Mouse (Mus musculus) lung, postnatal 0 days (tissue): ENCODE results near the gene Gm21915. TPM values are rescaled to one million over a fixed set of nuclear protein-coding genes. Genes with fewer than 3 reads are reported as not detected.

ENCODE experiments used
- ATAC-seq: fragments of 200-750 bp; cut with Nextera tagmentation; 2 replicates; pipeline ENCODE4 v1.8.0; 2017; ENCODE audit warnings: moderate library complexity
- DNase-seq: peaks from one replicate; pipeline ENCODE4 v3.0.0-alpha.2; 2016; ENCODE audit warnings: low spot score
- H3K27ac ChIP-seq: fragments of 300-500 bp; sonication (generic); 2 replicates; pipeline ENCODE4 v1.5.1; 2014; ENCODE audit warnings: antibody characterized with exemption, mild to moderate bottlenecking, low read length, mixed read lengths
- H3K27me3 ChIP-seq: fragments of 300-500 bp; sonication (generic); replicated peaks from 2 replicates; pipeline ENCODE4 v1.6.1; 2014; ENCODE audit warnings: low read length, mixed read lengths; ENCODE audit not compliant: insufficient read depth
- H3K36me3 ChIP-seq: fragments of 300-500 bp; sonication (generic); 2 replicates; pipeline ENCODE4 v1.6.1; 2014; ENCODE audit warnings: low read length, mixed read lengths; ENCODE audit not compliant: insufficient read depth
- H3K4me1 ChIP-seq: fragments of 300-500 bp; sonication (generic); 2 replicates; pipeline ENCODE4 v1.6.1; 2014; ENCODE audit warnings: antibody characterized with exemption, low read depth, low read length, mixed read lengths; ENCODE audit not compliant: insufficient read depth
- H3K4me2 ChIP-seq: fragments of 300-500 bp; sonication (generic); replicated peaks from 2 replicates; pipeline ENCODE4 v1.6.1; 2014; ENCODE audit warnings: low read depth, mild to moderate bottlenecking, low read length, moderate library complexity, mixed read lengths
- H3K4me3 ChIP-seq: fragments of 300-500 bp; sonication (generic); 2 replicates; pipeline ENCODE4 v1.5.1; 2014; ENCODE audit warnings: low read depth, low read length
- H3K9ac ChIP-seq: fragments of 300-500 bp; sonication (generic); replicated peaks from 2 replicates; pipeline ENCODE4 v1.6.1; 2014; ENCODE audit warnings: low read depth, mild to moderate bottlenecking
- H3K9me3 ChIP-seq: fragments of 300-500 bp; sonication (generic); 2 replicates; pipeline ENCODE4 v1.6.1; 2016; ENCODE audit warnings: low read length, mixed read lengths
- CTCF ChIP-seq: IDR thresholded peaks from 2 replicates; pipeline ENCODE4 v1.5.1; 2016; ENCODE audit warnings: antibody characterized with exemption, mild to moderate bottlenecking
- EP300 ChIP-seq: IDR thresholded peaks from 2 replicates; pipeline ENCODE4 v1.6.1; 2016; ENCODE audit warnings: antibody characterized with exemption, mild to moderate bottlenecking, control low read depth
- WGBS: fragments of 180-500 bp; shearing (Covaris S2); extraction: QIAGEN DNeasy Blood & Tissue Kit; methylation state at CpG from one replicate; pipeline ENCODE4 v1.1.7; 2014; 5-methylcytosine and 5-hydroxymethylcytosine counted together
- polyA plus RNA-seq: library from polyadenylated mRNA; unstranded; fragments of >200 nt; fragmentation: Nextera tagmentation; extraction: Ambion mirVana; gene quantifications from 2 replicates; pipeline ENCODE4 v1.2.1, GENCODE M21; 2015

Gene Gm21915
- polyA plus RNA-seq, 1 experiment from 2014 or later: not detected

- no peak for TF ChIP-seq EP300
- no peak for TF ChIP-seq CTCF
- Histone ChIP-seq H3K9me3 (no peaks in the 10 kb centered on the region), H3K27me3 (no peaks in the 10 kb centered on the region), H3K4me3 (no peak overlapping the region), H3K27ac (no peak overlapping the region), H3K36me3 (no peaks in the 10 kb centered on the region), H3K4me2 (no peak overlapping the region), H3K9ac (no peak overlapping the region), H3K4me1 (no peaks in the 10 kb centered on the region)
- ATAC-seq (no peak), DNase-seq (no peak)
- 66% methylated on average over 12 of the region's 12 CpGs for WGBS
Observed at GRCm38 (mm10) chr9:40708448-40709140, 38.2 kb downstream of the Gm21915 start.

GRCm38 (mm10) chr9:40709141-40709537 lies 38.7 kb downstream of the Gm21915 start:
- DNase-seq (no peak), ATAC-seq (no peak)
- WGBS: 75% methylated on average over 7 of the region's 7 CpGs
- H3K4me2 ChIP-seq: no peak overlapping the region
- H3K36me3 ChIP-seq: no peaks in the 10 kb centered on the region
- H3K27me3 ChIP-seq: no peaks in the 10 kb centered on the region
- H3K4me1 ChIP-seq: no peaks in the 10 kb centered on the region
- H3K27ac ChIP-seq: no peak overlapping the region
- no peak overlapping the region for H3K4me3 ChIP-seq
- H3K9me3 ChIP-seq: no peaks in the 10 kb centered on the region
- no peak for TF ChIP-seq CTCF
- no peak for TF ChIP-seq EP300
- no peak overlapping the region for H3K9ac ChIP-seq

GRCm38 (mm10) chr9:40709587-40709986 lies 39.2 kb downstream of the Gm21915 start:
- DNase-seq (peak; percentile 15), ATAC-seq (peak; percentile 32; the same call in 1 of the 2 replicates)
- WGBS: 28% methylated on average over 3 of the region's 3 CpGs
- Histone ChIP-seq H3K9me3 (no peaks in the 10 kb centered on the region), H3K9ac (no peak overlapping the region), H3K36me3 (no peaks in the 10 kb centered on the region), H3K4me1 (no peaks in the 10 kb centered on the region), H3K4me2 (no peak overlapping the region), H3K27me3 (no peaks in the 10 kb centered on the region), H3K4me3 (no peak overlapping the region), H3K27ac (no peak overlapping the region)
- no peak for TF ChIP-seq EP300
- no peak for TF ChIP-seq CTCF

- Histone ChIP-seq H3K9me3 (no peaks in the 10 kb centered on the region), H3K27me3 (no peaks in the 10 kb centered on the region), H3K4me2 (no peak overlapping the region), H3K4me3 (no peak overlapping the region), H3K27ac (no peak overlapping the region), H3K4me1 (no peaks in the 10 kb centered on the region), H3K9ac (no peak overlapping the region), H3K36me3 (no peaks in the 10 kb centered on the region)
- TF ChIP-seq EP300 (no peak), CTCF (no peak)
- no peak for DNase-seq
- WGBS: 24% methylated on average over 3 of the region's 3 CpGs
- ATAC-seq: 0 out of 2 replicates have a peak, but pooled peaks have one; percentile 8
Observed at GRCm38 (mm10) chr9:40709991-40710390, 39.6 kb downstream of the Gm21915 start.

GRCm38 (mm10) chr9:40711654-40712053 lies 41.2 kb downstream of the Gm21915 start:
- Histone ChIP-seq H3K27ac (no peak overlapping the region), H3K9me3 (no peaks in the 10 kb centered on the region), H3K36me3 (no peaks in the 10 kb centered on the region), H3K27me3 (no peaks in the 10 kb centered on the region), H3K9ac (no peak overlapping the region), H3K4me2 (no peak overlapping the region), H3K4me1 (no peaks in the 10 kb centered on the region), H3K4me3 (no peak overlapping the region)
- ATAC-seq (no peak), DNase-seq (no peak)
- no peak for TF ChIP-seq EP300
- TF ChIP-seq CTCF: no peak
- WGBS: 44% methylated on average over 4 of the region's 4 CpGs

- Histone ChIP-seq H3K4me1 (no peaks in the 10 kb centered on the region), H3K36me3 (no peaks in the 10 kb centered on the region), H3K27ac (no peak overlapping the region), H3K4me3 (no peak overlapping the region), H3K27me3 (no peaks in the 10 kb centered on the region), H3K9ac (no peak overlapping the region), H3K4me2 (no peak overlapping the region), H3K9me3 (no peaks in the 10 kb centered on the region)
- DNase-seq (peak; percentile 23), ATAC-seq (no peak)
- WGBS: 42% methylated on average over 18 of the region's 18 CpGs
- TF ChIP-seq EP300 (no peak), CTCF (peak; percentile 25; the same call in 1 of the 2 replicates)
Observed at GRCm38 (mm10) chr9:40717182-40717874, 46.9 kb downstream of the Gm21915 start.
